Mouse (Mus musculus) liver, embryonic 14.5 days (tissue): ENCODE results near the gene Man2b1.

Source experiments
- CTCF ChIP-seq: IDR thresholded peaks from 2 replicates; pipeline ENCODE4 v1.5.1; 2016; ENCODE audit warnings: antibody characterized with exemption, low read depth, control low read depth
- EP300 ChIP-seq: IDR thresholded peaks from 2 replicates; pipeline ENCODE4 v1.6.1; 2016; ENCODE audit warnings: antibody characterized with exemption, low read depth

- no peak for TF ChIP-seq CTCF
- no peak for TF ChIP-seq EP300
Measured at GRCm38 (mm10) chr8:85096850-85097249, 13.8 kb downstream of the Man2b1 start.
